19 mouse cellular contexts compared by ENCODE assay signal in the genomic region with DNA sequence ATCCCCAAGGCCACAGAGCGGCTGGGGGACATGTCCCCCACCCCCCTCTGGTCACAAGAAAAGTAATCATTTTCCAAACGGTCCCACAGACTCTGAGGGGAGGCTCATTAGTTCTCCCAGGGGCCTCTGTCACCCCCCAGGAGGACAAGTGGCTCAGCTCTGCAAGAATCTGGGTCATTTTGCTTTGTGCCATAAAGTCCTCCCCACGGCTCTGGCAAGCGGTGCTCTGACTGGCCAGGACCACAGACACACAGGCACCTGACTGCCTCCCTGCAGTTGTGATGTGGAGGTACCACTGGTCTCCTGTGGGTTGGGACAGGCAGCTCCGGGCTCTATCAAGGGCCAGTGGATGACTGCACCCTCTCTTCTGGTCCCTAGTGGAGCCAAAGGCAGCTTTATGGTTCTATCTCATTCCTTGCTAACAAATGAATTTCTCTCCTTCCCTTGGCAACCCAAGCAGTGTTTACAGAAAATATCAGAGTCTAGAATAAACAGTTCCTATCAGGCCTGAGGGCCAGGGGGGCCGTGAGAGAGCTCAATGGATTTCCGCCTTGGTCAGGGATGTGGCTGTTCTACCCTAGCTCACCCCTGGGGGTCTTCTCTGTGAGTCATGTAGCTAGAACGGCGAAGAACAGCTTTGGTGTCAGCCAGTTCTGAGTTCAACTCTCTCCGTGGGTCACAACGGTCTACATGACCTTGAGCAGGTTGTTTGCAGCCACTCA. TPM values are rescaled to one million over a fixed set of nuclear protein-coding genes. Genes with fewer than 3 reads are reported as not detected.
DNase-seq lines count a peak whose midpoint lies in the region; ATAC-seq and TF ChIP-seq lines count a peak whose summit lies in the region.
"Had no signal": no experiment of that assay in that cellular context is flagged by ENCODE, and none has a peak within 500 bp of the region (broad histone marks: within the 10 kb centered on the region; RNA-seq: fewer than 3 reads in every experiment).

No protein-coding gene starts in this region.

- WGBS in heart, embryonic 10.5 days: 70% methylated on average over 11 of the region's 11 CpGs
- 64% methylated on average over 11 of the region's 11 CpGs for WGBS in heart, embryonic 11.5 days (ENCODE audit: insufficient replicate concordance)
- WGBS in liver, adult 2 months: 61% methylated on average over 11 of the region's 11 CpGs
- WGBS in liver, embryonic 11.5 days: 61% methylated on average over 11 of the region's 11 CpGs
- WGBS in intestine, embryonic 15.5 days: 50% methylated on average over 11 of the region's 11 CpGs
- WGBS in small intestine, adult 2 months: 35% methylated on average over 11 of the region's 11 CpGs
- 77% methylated on average over 11 of the region's 11 CpGs for WGBS in limb, embryonic 10.5 days

- no peak for TF ChIP-seq CTCF in liver, adult 2 months (IDR thresholded peaks at IDR 0.05; ENCODE audit: low read depth, low read length)
- no peak for TF ChIP-seq CTCF in small intestine, adult 2 months (IDR thresholded peaks at IDR 0.05; ENCODE audit: extremely low read depth, insufficient read length, insufficient replicate concordance, low read depth, low read length)

- H3K27ac ChIP-seq in heart, embryonic 10.5 days: peak overlapping the region; percentile 30; the same call in 1 of the 2 replicates
- H3K27ac ChIP-seq in heart, embryonic 11.5 days (ENCODE audit: low read depth, low read length): no peak overlapping the region
- peak overlapping the region; percentile 29; the same call in 1 of the 2 replicates for H3K27ac ChIP-seq in liver, adult 2 months (replicated peaks; ENCODE audit: insufficient read depth, low read depth, low read length)
- H3K27ac ChIP-seq in liver, embryonic 11.5 days (ENCODE audit: low read depth, low read length): no peak overlapping the region
- H3K27ac ChIP-seq in intestine, embryonic 15.5 days: no peak overlapping the region
- 0 out of 2 replicates have a peak overlapping the region, but pooled peaks have one; percentile 27 for H3K27ac ChIP-seq in small intestine, adult 2 months (ENCODE audit: insufficient read depth, low read depth, low read length)
- H3K27ac ChIP-seq in limb, embryonic 10.5 days: no peak overlapping the region
- H3K27ac ChIP-seq: forebrain, embryonic 13.5 days; heart, embryonic 13.5 days; hindbrain, embryonic 10.5 days; liver, embryonic 12.5 days; midbrain, embryonic 13.5 days had no signal

- ATAC-seq in heart, embryonic 11.5 days (replicated peaks; ENCODE audit: insufficient number of reproducible peaks, low FRiP score, low TSS enrichment): no peak
- no peak for ATAC-seq in liver, embryonic 11.5 days (replicated peaks; ENCODE audit: low FRiP score)
- peak; percentile 31; the same call in 1 of the 2 replicates for ATAC-seq in intestine, embryonic 15.5 days
- ATAC-seq: activated CD4-positive, CD25-positive, alpha-beta regulatory T cell, adult 4 months; forebrain, embryonic 13.5 days; liver, embryonic 12.5 days; midbrain, embryonic 13.5 days; Patski had no signal

- H3K9ac ChIP-seq in heart, embryonic 11.5 days (ENCODE audit: low read depth, low read length): no peak overlapping the region
- no peak overlapping the region for H3K9ac ChIP-seq in liver, adult 2 months (ENCODE audit: low read depth, low read length)
- H3K9ac ChIP-seq in liver, embryonic 11.5 days (ENCODE audit: low read depth, low read length): no peak overlapping the region
- H3K9ac ChIP-seq in intestine, embryonic 15.5 days: no peak overlapping the region
- H3K9ac ChIP-seq: forebrain, embryonic 13.5 days; heart, embryonic 13.5 days; liver, embryonic 12.5 days; midbrain, embryonic 13.5 days had no signal

- H3K4me1 ChIP-seq in heart, embryonic 10.5 days: peaks cover 55% of the 10 kb centered on the region
- peaks cover 22% of the 10 kb centered on the region for H3K4me1 ChIP-seq in heart, embryonic 11.5 days (ENCODE audit: control insufficient read depth, insufficient read depth, low read length)
- H3K4me1 ChIP-seq in liver, adult 2 months (ENCODE audit: control insufficient read depth, insufficient read depth, low read length): no peaks in the 10 kb centered on the region
- H3K4me1 ChIP-seq in liver, embryonic 11.5 days (replicated peaks; ENCODE audit: control insufficient read depth, insufficient read depth, low read length): no peaks in the 10 kb centered on the region; the same call in 1 of the 2 replicates
- H3K4me1 ChIP-seq in intestine, embryonic 15.5 days (replicated peaks): peaks cover 24% of the 10 kb centered on the region
- peaks cover 2% of the 10 kb centered on the region; the same call in 1 of the 2 replicates for H3K4me1 ChIP-seq in small intestine, adult 2 months (ENCODE audit: control insufficient read depth, insufficient read depth, insufficient read length, low read length)
- H3K4me1 ChIP-seq in limb, embryonic 10.5 days: peaks cover 26% of the 10 kb centered on the region

- H3K79me2 ChIP-seq in liver, adult 2 months (ENCODE audit: control insufficient read depth, insufficient read depth, low read length): no peaks in the 10 kb centered on the region

- no peaks in the 10 kb centered on the region for H3K27me3 ChIP-seq in heart, embryonic 10.5 days (ENCODE audit: insufficient read depth, poor library complexity, severe bottlenecking)
- no peaks in the 10 kb centered on the region for H3K27me3 ChIP-seq in heart, embryonic 11.5 days (ENCODE audit: control insufficient read depth, insufficient read depth, low read length)
- no peaks in the 10 kb centered on the region for H3K27me3 ChIP-seq in liver, adult 2 months (ENCODE audit: control insufficient read depth, insufficient read depth, low read length)
- H3K27me3 ChIP-seq in liver, embryonic 11.5 days (replicated peaks; ENCODE audit: control insufficient read depth, insufficient read depth, low read length): no peaks in the 10 kb centered on the region
- H3K27me3 ChIP-seq in intestine, embryonic 15.5 days (replicated peaks): no peaks in the 10 kb centered on the region
- H3K27me3 ChIP-seq in small intestine, adult 2 months (ENCODE audit: control insufficient read depth, insufficient read depth, low read length): no peaks in the 10 kb centered on the region
- no peaks in the 10 kb centered on the region for H3K27me3 ChIP-seq in limb, embryonic 10.5 days (ENCODE audit: low read depth, poor library complexity, severe bottlenecking)
- H3K27me3 ChIP-seq: forebrain, embryonic 13.5 days; heart, embryonic 13.5 days; liver, embryonic 12.5 days; midbrain, embryonic 13.5 days had no signal

- TF ChIP-seq POLR2A in liver, adult 2 months (IDR thresholded peaks at IDR 0.05; ENCODE audit: extremely low read depth, insufficient read depth, low read length): no peak
- TF ChIP-seq POLR2A in small intestine, adult 2 months (IDR thresholded peaks at IDR 0.05; ENCODE audit: low read depth, low read length): no peak

- no peaks in the 10 kb centered on the region for H3K9me3 ChIP-seq in heart, embryonic 10.5 days
- no peaks in the 10 kb centered on the region for H3K9me3 ChIP-seq in heart, embryonic 11.5 days (replicated peaks; ENCODE audit: control insufficient read depth, low read length)
- no peaks in the 10 kb centered on the region for H3K9me3 ChIP-seq in liver, embryonic 11.5 days (ENCODE audit: control insufficient read depth, low read length)
- no peaks in the 10 kb centered on the region for H3K9me3 ChIP-seq in intestine, embryonic 15.5 days
- H3K9me3 ChIP-seq in limb, embryonic 10.5 days (replicated peaks): no peaks in the 10 kb centered on the region
- H3K9me3 ChIP-seq: forebrain, embryonic 13.5 days; heart, embryonic 13.5 days; hindbrain, embryonic 10.5 days; liver, embryonic 12.5 days; midbrain, embryonic 13.5 days had no signal

- H3K4me2 ChIP-seq in heart, embryonic 11.5 days: no peak overlapping the region
- no peak overlapping the region for H3K4me2 ChIP-seq in liver, embryonic 11.5 days
- no peak overlapping the region for H3K4me2 ChIP-seq in intestine, embryonic 15.5 days (replicated peaks)
- H3K4me2 ChIP-seq: forebrain, embryonic 13.5 days; heart, embryonic 13.5 days; liver, embryonic 12.5 days; midbrain, embryonic 13.5 days had no signal

- no peak for DNase-seq in heart, embryonic 10.5 days (ENCODE audit: low spot score)
- peak; percentile 32 for DNase-seq in liver, adult 2 months (ENCODE audit: extremely low read depth, low read depth, low spot score)
- DNase-seq in liver, embryonic 11.5 days (ENCODE audit: low spot score): no peak
- no peak for DNase-seq in spleen, postnatal 14 days (ENCODE audit: low spot score in 2 of 2)
- no peak for DNase-seq in limb, embryonic 10.5 days (ENCODE audit: low spot score)
- DNase-seq: adrenal gland, postnatal 25 days; kidney, postnatal 4 days; thymus, postnatal 14 days had no signal

- peaks cover 4% of the 10 kb centered on the region; the same call in 1 of the 2 replicates for H3K36me3 ChIP-seq in heart, embryonic 10.5 days
- H3K36me3 ChIP-seq in heart, embryonic 11.5 days (ENCODE audit: control insufficient read depth, insufficient read depth, low read length): no peaks in the 10 kb centered on the region
- no peaks in the 10 kb centered on the region for H3K36me3 ChIP-seq in liver, adult 2 months (ENCODE audit: control insufficient read depth, insufficient read depth, low read length)
- H3K36me3 ChIP-seq in liver, embryonic 11.5 days (ENCODE audit: control insufficient read depth, insufficient read depth, low read length): no peaks in the 10 kb centered on the region
- H3K36me3 ChIP-seq in intestine, embryonic 15.5 days: no peaks in the 10 kb centered on the region
- H3K36me3 ChIP-seq in small intestine, adult 2 months (ENCODE audit: control insufficient read depth, insufficient read depth, low read length): no peaks in the 10 kb centered on the region
- H3K36me3 ChIP-seq in limb, embryonic 10.5 days: no peaks in the 10 kb centered on the region
- H3K36me3 ChIP-seq: heart, embryonic 13.5 days; hindbrain, embryonic 10.5 days; liver, embryonic 12.5 days; midbrain, embryonic 13.5 days had no signal

- no peak overlapping the region for H3K4me3 ChIP-seq in heart, embryonic 10.5 days
- no peak overlapping the region for H3K4me3 ChIP-seq in heart, embryonic 11.5 days (ENCODE audit: low read depth, low read length)
- no peak overlapping the region for H3K4me3 ChIP-seq in liver, adult 2 months (ENCODE audit: insufficient read depth, low read depth, low read length)
- H3K4me3 ChIP-seq in liver, embryonic 11.5 days (ENCODE audit: low read depth, low read length): no peak overlapping the region
- no peak overlapping the region for H3K4me3 ChIP-seq in intestine, embryonic 15.5 days (replicated peaks)
- no peak overlapping the region for H3K4me3 ChIP-seq in small intestine, adult 2 months (ENCODE audit: low read depth, low read length)
- H3K4me3 ChIP-seq in limb, embryonic 10.5 days: no peak overlapping the region
- H3K4me3 ChIP-seq: forebrain, embryonic 13.5 days; heart, embryonic 13.5 days; hindbrain, embryonic 10.5 days; liver, embryonic 12.5 days; midbrain, embryonic 13.5 days had no signal

RNA-seq across cellular contexts. Expression of a gene that starts 34.9 kb away (rescaled TPM):
- 3.8 and 5.1 TPM in 2 replicates for polyA plus RNA-seq in heart, embryonic 10.5 days (2016; fragmentation: Nextera tagmentation; extraction: Ambion mirVana)
- polyA plus RNA-seq in heart, embryonic 11.5 days (2014; fragmentation: Nextera tagmentation; extraction: Ambion mirVana): 5.6 and 6.0 TPM in 2 replicates
- 0.46 and 0.81 TPM in 2 replicates for total RNA-seq in liver, adult 2 months (2014; rRNA removed)
- polyA plus RNA-seq in liver, adult 2 months (2012; rRNA removed): 1.3 and 1.6 TPM in 2 replicates
- polyA plus RNA-seq in liver, embryonic 11.5 days (2014; fragmentation: Nextera tagmentation; extraction: Ambion mirVana): 0.48 and 0.52 TPM in 2 replicates
- polyA plus RNA-seq in intestine, embryonic 15.5 days (2015; fragmentation: Nextera tagmentation; extraction: Ambion mirVana): 2.0 and 2.8 TPM in 2 replicates
- 12.3 and 13.0 TPM in 2 replicates for polyA plus RNA-seq in small intestine, adult 2 months (2012; rRNA removed)
- 0.41 and 0.63 TPM in 2 replicates for polyA plus RNA-seq in limb, embryonic 10.5 days (2016; fragmentation: Nextera tagmentation; extraction: Ambion mirVana)
- total RNA-seq: megakaryocyte progenitor cell, adult 5-6 weeks had no signal

Comparison
In these comparisons a context has a peak if more than half of its experiments do, and no peak if none do; other contexts are left out.
1. H3K27ac ChIP-seq: peak in heart, embryonic 10.5 days (single experiment), liver, adult 2 months (single experiment) and small intestine, adult 2 months (single experiment); none in heart, embryonic 11.5 days (single experiment), liver, embryonic 11.5 days (single experiment), intestine, embryonic 15.5 days (single experiment) and limb, embryonic 10.5 days (single experiment).